Mouse (Mus musculus) gastrocnemius, postnatal 25 days (tissue): ENCODE measurements at regions not wholly inside any gene's neighbourhood (a gene's known extent, or its start where the extent isn't known, plus 50 kb on each side); places are given as distances from the start of the nearest gene placed in this dataset.
A peak's percentile ranks its signal among the peaks of the same experiment; 100 is the strongest.

ENCODE experiments used
- DNase-seq: peaks from one replicate; pipeline ENCODE4 v3.0.0; 2022

DNA sequence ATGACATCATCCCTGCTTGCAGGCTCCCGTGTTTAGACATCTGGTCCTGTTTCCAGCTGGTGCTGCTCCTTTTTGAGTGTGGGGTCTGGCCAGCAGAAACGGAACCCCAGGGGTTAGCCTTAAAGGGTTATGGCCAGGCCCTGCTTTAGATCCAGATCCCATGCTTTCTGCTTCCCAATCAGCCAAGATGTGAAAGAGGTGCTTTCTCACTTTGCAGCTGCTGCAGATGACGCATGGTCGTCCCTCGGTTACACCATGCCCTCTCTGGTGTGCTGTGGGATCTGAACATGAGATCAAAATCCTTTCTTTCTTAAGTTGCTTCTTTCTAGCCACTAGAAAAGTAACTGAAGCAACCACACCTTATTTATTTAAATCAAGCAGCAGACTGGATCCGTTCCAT is 1399.1 kb upstream of the Lrrc6 start:
- DNase-seq, result no peak

DNA sequence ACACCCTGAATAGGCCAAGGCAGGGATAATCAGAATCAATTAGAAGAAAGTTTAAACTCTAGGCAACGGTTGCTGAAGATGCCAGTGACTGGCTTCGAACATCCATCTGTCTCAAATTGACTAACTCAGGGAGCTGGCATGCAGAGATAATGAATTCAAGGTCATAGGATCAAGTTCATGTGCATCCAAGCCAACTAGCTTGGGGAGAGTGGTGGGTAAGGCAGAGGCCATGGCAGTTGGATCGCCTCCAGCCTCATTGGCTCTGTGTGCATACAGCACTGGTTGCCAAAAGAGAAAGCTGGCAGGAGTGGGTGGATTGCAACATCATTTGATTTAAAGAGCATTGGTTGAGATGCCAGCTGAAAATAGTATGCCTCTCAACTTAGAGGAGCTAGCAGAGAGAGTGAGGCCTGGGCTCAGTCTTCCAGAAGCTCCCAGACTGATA is 1398.3 kb upstream of the Lrrc6 start:
- DNase-seq, result peak; percentile 53

DNA sequence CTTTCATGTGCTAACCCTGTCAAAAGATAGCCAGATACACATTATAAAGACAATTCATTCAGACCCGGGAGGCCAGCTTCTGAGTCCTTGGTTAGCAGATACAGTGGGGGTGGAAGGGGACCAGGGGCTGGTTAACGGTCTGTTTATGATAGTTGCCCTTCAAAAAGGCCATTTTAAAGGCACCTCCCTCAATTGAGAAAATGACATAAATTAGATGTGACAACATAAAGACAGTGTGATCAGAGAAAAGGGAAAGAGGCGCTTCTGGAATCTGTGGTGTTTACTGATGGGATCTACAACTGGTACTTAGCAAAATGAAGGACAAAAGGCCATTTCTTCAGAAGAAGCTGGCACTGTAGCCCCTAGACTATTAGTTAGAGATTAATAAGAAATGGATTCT is 1391.4 kb upstream of the Lrrc6 start:
- no peak for DNase-seq

DNA sequence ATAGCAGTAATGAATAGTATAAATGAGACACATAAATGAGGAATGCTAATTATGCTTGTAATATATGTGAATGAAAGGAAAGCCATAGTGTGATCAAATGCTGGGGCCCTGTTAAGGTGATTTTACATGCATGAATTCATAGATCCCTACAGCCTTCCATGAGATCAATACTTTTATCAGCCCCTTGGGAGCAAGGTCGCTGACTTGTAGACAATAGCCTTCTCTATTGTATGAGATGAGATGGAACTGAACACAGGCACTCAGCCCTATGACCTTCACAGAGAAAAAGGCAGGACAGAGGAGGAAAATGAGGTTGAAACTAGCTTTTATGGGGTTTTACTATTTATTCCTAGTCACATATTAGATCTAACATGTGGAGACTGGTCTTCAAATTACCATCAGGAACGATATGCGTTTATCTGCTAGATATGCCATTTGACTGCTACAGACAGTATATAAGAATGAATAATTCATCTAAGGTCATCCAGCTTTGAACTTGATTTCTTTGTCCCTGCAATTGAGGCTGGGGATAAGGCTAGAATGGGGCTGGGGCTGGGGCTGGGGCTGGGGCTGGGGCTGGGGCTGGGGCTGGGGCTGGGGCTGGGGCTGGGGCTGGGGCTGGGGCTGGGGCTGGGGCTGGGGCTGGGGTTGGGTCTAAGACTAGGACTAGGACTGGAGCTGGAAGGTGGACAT is 1390.0 kb upstream of the Lrrc6 start:
- no peak for DNase-seq

DNA sequence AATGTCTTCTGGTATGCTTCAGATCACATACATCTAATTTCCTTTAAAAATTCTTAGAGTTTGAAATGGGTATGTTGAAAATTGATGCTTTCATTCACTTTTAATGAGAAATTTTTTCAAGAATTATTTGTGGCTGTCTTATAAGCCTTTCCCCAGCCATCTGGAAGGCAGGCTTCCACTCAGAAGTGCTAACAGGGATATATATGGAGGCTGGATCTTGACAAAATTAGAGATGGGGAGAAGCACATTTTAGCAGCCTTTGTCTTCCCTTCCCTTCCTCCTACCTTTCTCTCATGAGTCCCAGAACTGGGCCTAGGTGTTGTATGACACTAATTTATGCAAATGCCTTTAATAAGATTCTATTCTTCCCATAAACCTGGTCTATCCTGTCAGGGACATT is 1387.8 kb upstream of the Lrrc6 start:
- no peak for DNase-seq

DNA sequence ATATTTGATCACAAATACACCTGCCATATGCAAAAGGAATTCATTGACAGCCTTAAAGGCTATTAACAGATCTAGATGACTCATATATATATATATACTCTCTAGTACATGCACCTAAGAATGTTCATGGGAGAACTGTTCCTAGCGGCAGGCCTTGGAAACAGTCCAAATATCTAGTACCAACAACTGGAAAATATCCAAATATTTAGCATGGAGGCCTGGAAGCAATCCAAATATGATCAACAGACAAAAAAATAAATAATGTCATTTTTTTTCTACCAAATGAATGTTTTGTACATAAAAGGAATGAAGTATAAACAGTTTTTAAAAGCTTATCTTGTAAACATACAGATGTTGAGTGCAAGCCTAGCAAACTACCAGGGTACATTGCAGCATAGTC is 1354.6 kb upstream of the Lrrc6 start:
- DNase-seq, result no peak

DNA sequence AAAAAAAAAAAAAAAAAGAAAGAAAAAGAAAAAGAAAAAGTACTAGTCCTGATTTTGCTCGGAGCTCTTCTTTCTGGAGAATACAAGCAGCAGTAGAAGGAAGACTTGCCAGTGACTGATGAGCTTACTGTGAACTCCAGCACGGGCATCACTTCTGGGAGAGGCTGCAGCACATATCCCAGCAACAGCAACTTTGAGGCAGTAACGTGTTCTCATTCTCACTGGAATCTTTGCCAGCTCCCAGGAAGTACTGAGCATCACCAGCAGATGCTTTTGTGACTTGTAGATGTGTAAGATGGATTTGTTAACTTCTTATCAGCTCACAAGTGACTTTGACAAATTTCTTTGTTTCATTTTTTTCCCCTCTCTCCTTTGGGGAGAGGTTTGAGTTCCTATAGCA is 1349.4 kb upstream of the Lrrc6 start:
- no peak for DNase-seq

DNA sequence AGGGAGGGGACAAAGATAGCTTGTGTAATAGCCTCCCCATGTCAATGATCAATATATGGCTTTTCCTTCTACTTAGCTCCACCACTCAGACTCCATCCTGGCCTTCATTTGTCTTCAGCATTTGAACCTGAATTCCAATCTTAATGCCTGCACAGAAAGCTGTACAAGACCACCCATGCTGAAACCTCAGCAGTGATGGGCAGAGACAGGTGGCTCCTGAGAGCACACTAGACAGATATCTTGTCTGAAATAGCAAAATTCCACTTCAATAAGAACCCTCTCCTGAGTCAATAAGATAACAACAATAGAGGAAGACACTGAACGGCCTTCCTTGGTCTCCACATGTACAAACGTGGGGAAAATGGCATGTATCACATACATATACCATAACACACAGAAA is 1345.0 kb upstream of the Lrrc6 start:
- DNase-seq, result no peak

DNA sequence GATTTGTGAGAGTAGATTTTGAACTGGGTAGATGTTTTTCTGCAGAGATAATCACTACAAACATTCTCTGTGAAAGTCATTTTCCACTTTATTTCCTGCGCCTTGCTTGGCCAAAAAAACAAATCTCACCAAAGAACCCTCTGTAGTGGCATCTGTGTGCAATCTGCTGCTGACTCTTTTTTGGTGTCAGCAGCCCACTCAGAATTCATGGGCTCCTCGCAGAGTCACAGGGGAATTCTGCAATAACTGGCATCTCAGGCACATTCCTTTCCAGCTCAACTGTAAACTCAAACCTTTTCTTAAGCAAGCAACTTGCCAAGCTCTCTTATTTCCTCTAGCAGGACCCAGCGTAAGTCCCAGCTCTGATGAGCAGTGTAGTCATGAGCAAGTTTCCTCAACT is 1340.0 kb upstream of the Lrrc6 start:
- DNase-seq, result no peak

GRCm38 (mm10) chr15:67825796-67826484 is 1325.2 kb upstream of the Lrrc6 start:
- DNase-seq, result no peak

DNA sequence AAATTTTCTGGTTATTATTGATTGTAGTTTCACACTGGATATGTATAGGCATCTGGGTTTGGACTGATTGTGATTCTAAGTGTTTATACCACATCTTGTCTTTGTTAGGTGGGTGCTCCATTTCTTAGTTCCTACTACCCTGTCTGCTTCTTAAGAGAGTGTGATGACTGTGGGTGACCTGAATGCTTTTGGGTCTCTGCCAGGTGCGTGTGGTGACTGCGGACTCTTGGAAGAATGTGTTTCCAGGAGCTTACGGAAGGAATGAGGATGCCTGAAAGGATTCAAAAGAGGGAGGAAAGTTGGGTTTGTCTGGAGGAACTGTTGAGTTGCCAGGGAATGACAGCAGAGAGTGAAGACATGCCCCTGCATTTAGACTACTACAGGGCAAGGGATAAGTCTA is 1322.5 kb upstream of the Lrrc6 start:
- DNase-seq, result no peak

- no peak for DNase-seq
Measured at GRCm38 (mm10) chr15:67799871-67800270, 1299.2 kb upstream of the Lrrc6 start.

GRCm38 (mm10) chr15:67795578-67795977 is 1294.9 kb upstream of the Lrrc6 start:
- no peak for DNase-seq

GRCm38 (mm10) chr15:67792822-67793221 is 1292.1 kb upstream of the Lrrc6 start:
- no peak for DNase-seq

- DNase-seq, result no peak
Measured at GRCm38 (mm10) chr15:67788587-67788986, 1287.9 kb upstream of the Lrrc6 start.

- DNase-seq, result no peak
Measured at GRCm38 (mm10) chr15:67785583-67785982, 1284.9 kb upstream of the Lrrc6 start.

GRCm38 (mm10) chr15:67783754-67784153 is 1283.0 kb upstream of the Lrrc6 start:
- no peak for DNase-seq

- no peak for DNase-seq
Measured at GRCm38 (mm10) chr15:67782505-67782904, 1281.8 kb upstream of the Lrrc6 start.

DNA sequence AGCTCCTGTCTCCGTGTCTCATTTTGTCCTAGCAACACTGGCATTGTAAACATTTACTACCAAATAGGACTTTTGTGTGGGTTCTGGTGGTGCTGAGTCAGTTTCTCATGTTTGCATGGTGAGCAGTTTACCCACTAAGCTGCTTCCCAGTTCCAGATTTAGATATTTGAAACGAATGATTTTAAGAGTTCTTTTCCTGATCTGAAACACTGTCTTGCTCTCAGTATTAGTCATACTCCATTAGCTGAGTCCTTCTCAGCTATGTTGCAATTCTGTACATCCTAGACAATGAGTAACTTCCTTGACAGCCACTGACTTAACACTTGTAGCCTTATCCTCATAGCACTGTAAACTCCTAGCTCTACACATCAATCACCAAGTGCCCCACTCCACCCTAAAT is 1280.1 kb upstream of the Lrrc6 start:
- no peak for DNase-seq

- no peak for DNase-seq
Measured at GRCm38 (mm10) chr15:67767624-67768023, 1266.9 kb upstream of the Lrrc6 start.

DNA sequence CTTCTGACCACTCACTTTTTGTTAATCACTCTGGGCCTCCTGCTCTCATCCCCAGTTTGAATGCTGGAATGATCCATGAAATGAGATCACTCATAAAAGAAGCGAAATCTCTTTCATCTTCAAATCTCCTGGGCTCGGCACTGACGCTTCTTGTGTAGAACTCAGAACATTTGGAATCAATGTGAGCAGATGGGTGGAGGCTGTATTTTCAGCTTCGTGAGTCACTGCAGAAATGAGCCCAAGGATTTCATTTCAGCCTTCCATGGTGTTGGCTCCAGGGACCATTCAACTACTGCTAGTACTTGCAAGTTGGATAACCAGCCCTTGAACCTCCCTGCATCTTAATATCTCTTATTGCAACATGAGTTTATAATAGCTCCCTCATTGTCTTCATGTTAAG is 1258.5 kb upstream of the Lrrc6 start:
- DNase-seq, result peak; percentile 65

DNA sequence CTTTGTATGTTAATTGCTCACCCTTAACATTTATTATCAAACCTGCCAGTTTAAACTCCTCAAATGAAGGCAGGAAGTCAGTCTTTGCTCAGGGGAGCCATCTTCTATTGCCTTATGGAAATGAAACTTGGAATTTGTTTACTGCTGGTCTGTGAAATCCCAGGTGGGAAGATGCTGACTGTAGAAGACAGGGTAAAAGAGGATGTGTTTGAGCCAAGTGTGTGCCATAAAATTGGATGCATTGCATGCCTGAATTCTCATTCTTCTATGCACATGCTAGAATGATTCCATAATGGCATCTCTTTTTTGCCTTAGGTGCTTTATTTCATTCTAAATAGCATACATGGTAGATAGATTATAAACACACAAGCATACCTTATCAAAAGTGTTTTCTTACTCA is 1249.9 kb upstream of the Lrrc6 start:
- DNase-seq, result no peak

GRCm38 (mm10) chr15:67743332-67743731 is 1242.6 kb upstream of the Lrrc6 start:
- no peak for DNase-seq

GRCm38 (mm10) chr15:67732988-67733387 is 1232.3 kb upstream of the Lrrc6 start:
- no peak for DNase-seq
